Mouse (Mus musculus): ENCODE results near the gene Usb1.
"Not testable (repeated sequence)": the region's sequence is repeated elsewhere in the genome, so short reads cannot be mapped to it uniquely, and the experiment has no call there.

Gene Usb1

DNA sequence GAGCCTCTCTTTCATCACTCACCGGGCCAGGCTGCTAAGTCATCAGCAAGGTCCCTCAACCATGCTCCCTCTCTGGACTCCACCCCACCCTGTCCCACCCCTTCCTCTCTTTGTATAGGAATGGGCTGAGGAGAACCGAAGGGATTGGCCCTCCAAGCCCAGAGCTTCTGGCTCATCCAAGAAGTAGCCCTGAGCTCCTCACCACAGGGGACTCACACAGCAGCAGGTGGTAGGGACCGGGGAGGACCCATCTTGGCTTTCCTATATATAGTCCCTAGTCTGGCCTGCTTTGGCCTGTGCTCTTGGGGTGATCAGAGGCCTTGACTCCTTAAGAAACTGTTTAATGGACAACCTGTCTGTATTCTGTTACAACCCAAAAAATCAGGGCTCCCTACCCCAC lies 42.3 kb downstream of the Usb1 start:
- ATAC-seq (ENCODE audit: low TSS enrichment): no peak

GRCm38 (mm10) chr8:95375374-95375930 lies 43.4 kb downstream of the Usb1 start:
- peak; percentile 27; the same call in 1 of the 2 replicates for ATAC-seq (ENCODE audit: low TSS enrichment)

DNA sequence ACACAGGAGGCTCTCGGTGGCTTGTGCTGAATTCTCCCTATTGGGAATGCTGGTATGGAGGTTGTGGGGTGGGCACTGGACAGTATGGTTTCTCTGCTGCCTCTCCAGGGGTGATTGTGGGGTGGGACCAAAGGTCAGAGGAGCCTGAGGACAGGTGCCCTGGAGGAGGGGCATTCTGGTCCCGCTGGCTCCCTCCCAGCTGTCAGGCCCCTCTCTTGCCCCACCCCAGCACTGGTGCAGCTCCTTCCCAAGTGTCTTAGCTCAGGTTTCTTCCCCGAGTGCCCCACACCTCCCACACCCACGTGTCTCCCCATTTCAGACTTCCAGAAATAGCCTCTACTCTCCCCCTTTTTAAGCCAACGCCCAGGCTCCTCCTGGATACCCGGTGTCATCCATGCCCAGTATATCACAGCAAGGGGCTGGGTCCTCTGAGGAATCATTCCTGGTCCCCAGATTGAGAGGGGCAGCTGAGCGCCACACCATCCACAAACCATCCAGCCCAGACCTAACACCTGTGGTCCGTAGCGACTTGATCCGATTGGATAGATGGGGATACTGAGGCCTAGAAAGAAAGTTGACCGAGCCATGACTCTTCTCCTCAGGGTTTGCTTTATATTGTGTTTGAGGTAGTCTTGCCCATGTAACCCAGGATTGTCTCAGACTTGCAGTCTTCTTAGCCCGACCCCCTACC lies 44.4 kb downstream of the Usb1 start:
- ATAC-seq (ENCODE audit: low TSS enrichment): no peak

DNA sequence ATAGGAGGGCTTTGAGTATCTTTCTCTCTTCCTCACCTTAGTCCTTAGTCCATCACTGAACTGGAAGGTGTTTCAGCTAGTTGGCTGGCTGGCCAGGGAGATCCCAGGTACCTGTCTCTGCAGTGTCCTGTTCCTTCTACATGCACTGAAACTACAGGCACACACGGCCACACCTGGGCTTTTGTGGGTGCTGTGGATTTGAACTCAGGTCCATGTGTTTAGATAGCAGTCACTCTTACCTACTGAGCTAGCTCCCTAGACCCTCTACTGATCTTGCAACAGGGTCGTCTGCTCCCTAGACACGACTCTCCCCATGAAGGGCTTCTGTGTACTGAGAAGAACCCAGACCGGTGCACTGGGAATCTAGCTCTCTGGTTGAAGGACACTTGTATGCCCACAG lies 45.0 kb downstream of the Usb1 start:
- ATAC-seq (ENCODE audit: low TSS enrichment): no peak

GRCm38 (mm10) chr8:95377863-95378291 lies 45.8 kb downstream of the Usb1 start:
- no peak for ATAC-seq (ENCODE audit: low TSS enrichment)

GRCm38 (mm10) chr8:95378928-95379327 lies 46.8 kb downstream of the Usb1 start:
- not testable (repeated sequence) for ATAC-seq (ENCODE audit: low TSS enrichment)

DNA sequence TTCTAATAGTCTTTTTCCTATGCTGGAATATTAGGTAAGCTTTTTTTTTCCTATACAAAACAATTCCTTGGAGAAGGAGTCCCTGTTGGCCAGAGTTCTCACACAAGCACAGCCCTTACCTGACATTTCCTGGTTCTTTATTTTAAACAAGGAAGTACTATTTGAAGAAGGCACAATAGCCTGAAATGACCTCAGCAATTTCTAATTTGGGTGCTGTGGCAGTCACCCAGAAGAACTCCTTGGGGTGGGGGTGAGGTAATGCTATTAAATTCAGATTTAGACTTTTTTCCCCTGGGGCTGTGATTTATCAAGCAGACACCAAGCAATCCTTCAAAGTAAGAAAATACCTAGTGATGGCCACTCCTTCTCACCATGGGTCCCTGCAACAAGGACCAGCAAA lies 48.9 kb downstream of the Usb1 start:
- no peak for ATAC-seq (ENCODE audit: low TSS enrichment)

GRCm38 (mm10) chr8:95381595-95381994 lies 49.5 kb downstream of the Usb1 start:
- no peak for ATAC-seq (ENCODE audit: low TSS enrichment)

GRCm38 (mm10) chr8:95384501-95384900 lies 52.4 kb downstream of the Usb1 start:
- no peak for ATAC-seq (ENCODE audit: low TSS enrichment)

DNA sequence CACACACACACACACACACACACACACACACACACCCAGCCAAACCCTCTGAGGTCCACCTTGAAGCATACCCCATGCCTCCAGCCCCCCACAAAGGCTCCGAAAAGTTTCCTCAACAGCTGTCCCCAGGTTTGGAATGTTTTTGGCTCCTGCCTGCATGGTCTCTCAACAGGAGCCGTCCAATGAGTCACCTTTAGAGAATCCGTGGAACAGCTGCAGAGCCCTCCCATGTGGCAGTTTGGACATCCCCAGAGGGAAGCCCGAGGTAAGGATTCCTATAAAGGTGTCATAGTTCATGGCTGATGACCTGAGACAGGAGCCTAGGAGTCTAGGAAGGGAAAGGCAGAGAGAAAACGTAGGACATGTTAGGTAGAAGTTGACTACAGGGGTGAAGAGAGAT lies 54.0 kb downstream of the Usb1 start:
- no peak for ATAC-seq (ENCODE audit: low TSS enrichment)

DNA sequence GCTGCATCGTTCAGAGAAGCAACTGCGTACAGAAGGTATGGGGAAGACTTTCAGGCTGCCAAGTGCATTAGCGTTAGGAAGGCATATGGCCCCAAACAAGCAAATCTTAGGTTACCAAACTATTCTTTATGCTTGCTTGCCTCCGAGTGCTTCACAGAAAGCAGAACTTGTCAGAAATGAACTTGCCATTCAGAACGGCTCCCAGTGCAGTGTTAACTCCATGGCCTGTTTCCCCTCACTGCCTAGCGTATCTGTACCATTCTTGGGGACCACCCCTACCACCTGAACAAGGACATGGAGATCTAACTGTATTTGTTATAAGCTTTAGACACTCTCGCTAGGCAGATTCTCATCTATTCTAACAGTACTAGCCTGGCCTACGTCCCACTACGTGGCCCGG lies 55.1 kb downstream of the Usb1 start:
- ATAC-seq (ENCODE audit: low TSS enrichment): no peak

DNA sequence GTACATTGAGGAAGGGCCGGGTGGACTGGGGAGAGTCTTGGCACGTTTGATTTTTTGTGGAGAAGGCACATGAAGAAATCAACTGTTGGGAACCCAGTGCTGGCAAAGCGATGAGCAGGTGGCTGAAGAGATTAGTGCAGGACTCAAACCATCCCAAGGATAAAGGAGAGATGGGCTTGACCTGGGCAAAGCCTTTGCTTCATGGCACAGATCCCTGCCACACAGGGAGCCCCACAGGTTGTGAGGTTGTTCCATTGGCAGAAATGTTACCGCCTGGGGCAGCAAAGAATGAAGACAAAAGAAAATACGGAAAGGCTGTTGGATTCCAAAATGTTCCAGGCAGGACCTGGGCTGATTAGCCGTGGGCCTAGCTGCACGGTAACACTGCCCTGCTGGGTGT lies 55.9 kb downstream of the Usb1 start:
- ATAC-seq (ENCODE audit: low TSS enrichment): no peak

DNA sequence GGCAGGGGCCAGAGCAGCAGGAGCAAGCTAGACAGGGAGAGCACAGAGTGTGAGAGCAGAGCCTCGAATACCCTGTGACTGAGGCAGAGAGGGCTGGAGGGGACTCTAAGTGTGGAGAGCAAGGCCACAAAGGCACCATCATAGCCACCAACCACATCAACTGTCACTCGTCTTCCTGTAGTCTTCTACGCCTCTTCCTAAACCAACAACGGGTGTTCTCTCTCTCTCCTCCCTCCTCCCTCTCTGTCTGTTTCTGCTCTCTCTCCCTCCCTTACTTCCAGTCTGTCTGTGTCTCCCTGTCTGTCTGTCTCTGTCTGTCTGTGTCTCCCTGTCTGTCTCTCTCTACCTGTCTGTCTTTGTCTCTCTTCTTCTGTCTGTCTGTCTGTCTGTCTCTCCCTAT lies 58.2 kb downstream of the Usb1 start:
- ATAC-seq (ENCODE audit: low TSS enrichment): no peak

DNA sequence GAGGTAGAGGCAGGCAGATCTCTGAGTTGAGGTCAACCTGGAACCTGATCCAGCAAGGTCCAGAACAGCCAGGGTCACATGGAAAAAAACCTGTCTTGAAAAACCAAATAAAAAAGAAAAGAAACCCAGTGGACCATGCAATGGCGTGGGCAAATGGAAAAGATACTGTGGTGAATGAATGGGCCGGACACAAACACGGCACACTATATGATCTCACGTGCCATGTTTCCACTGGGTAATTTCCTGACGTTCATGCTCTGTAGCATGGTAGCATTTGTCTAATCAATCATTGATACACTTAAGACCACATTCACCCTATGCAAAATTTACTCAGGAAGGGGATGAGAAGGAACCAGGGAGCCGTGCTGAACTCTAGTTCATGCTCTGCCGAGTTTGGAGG lies 59.0 kb downstream of the Usb1 start:
- ATAC-seq (ENCODE audit: low TSS enrichment): no peak

- ATAC-seq (ENCODE audit: low TSS enrichment): no peak
Observed at GRCm38 (mm10) chr8:95392604-95393003, 60.5 kb downstream of the Usb1 start.

GRCm38 (mm10) chr8:95395186-95395918 lies 63.3 kb downstream of the Usb1 start:
- ATAC-seq (ENCODE audit: low TSS enrichment): no peak

DNA sequence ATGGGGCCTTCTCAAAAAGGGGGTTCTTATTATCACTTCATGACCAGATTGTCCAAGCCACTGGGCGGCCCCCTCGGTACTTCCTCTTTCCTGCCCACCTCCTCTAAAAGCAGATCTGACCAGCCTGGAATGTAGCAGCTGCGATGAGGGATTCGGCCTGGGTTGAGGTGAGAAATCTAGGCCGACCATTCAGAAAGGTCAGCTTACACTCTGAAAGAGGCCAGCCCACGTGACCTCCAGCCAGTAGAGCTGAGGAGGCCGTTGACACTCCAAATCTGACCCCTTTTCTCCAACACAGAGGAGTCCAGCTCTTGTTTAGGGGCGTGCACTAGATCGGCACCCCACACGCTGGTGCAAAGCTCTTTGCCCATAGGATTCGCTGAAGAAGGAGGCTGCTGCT lies 64.7 kb downstream of the Usb1 start:
- no peak for ATAC-seq (ENCODE audit: low TSS enrichment)

All from frontal cortex, adult (tissue).